Mouse (Mus musculus) midbrain, embryonic 15.5 days (tissue): ENCODE measurements at regions not wholly inside any gene's neighbourhood (a gene's known extent, or its start where the extent isn't known, plus 50 kb on each side); places are given as distances from the start of the nearest gene placed in this dataset.
"Not testable (repeated sequence)": the region's sequence is repeated elsewhere in the genome, so short reads cannot be mapped to it uniquely, and the experiment has no call there.

Source experiments
- ATAC-seq: fragments of 200-750 bp; cut with Nextera tagmentation; replicated peaks from 2 replicates; pipeline ENCODE4 v1.8.0; 2017; ENCODE audit warnings: moderate TSS enrichment
- H3K27ac ChIP-seq: fragments of 300-500 bp; sonication (generic); 2 replicates; pipeline ENCODE4 v1.5.1; 2015; ENCODE audit warnings: mild to moderate bottlenecking, inconsistent platforms
- H3K27me3 ChIP-seq: fragments of 300-500 bp; sonication (generic); replicated peaks from 2 replicates; pipeline ENCODE4 v1.6.1; 2015; ENCODE audit warnings: inconsistent platforms
- H3K36me3 ChIP-seq: fragments of 300-500 bp; sonication (generic); replicated peaks from 2 replicates; pipeline ENCODE4 v1.6.1; 2015; ENCODE audit warnings: inconsistent platforms
- H3K4me1 ChIP-seq: fragments of 300-500 bp; sonication (generic); 2 replicates; pipeline ENCODE4 v1.6.1; 2015; ENCODE audit warnings: inconsistent platforms
- H3K4me2 ChIP-seq: fragments of 300-500 bp; sonication (generic); 2 replicates; pipeline ENCODE4 v1.6.1; 2015; ENCODE audit warnings: inconsistent platforms, mild to moderate bottlenecking, moderate library complexity
- H3K4me3 ChIP-seq: fragments of 300-500 bp; sonication (generic); 2 replicates; pipeline ENCODE4 v1.5.1; 2015; ENCODE audit warnings: mild to moderate bottlenecking, inconsistent platforms
- H3K9ac ChIP-seq: fragments of 300-500 bp; sonication (generic); 2 replicates; pipeline ENCODE4 v1.6.1; 2015; ENCODE audit warnings: mild to moderate bottlenecking, inconsistent platforms
- H3K9me3 ChIP-seq: fragments of 300-500 bp; sonication (generic); 2 replicates; pipeline ENCODE4 v1.6.1; 2016; ENCODE audit warnings: inconsistent platforms
- WGBS: fragments of 180-500 bp; shearing (Covaris S2); methylation state at CpG from one replicate; pipeline ENCODE4 v1.1.7; 2015; ENCODE audit warnings: mixed read lengths; 5-methylcytosine and 5-hydroxymethylcytosine counted together

DNA sequence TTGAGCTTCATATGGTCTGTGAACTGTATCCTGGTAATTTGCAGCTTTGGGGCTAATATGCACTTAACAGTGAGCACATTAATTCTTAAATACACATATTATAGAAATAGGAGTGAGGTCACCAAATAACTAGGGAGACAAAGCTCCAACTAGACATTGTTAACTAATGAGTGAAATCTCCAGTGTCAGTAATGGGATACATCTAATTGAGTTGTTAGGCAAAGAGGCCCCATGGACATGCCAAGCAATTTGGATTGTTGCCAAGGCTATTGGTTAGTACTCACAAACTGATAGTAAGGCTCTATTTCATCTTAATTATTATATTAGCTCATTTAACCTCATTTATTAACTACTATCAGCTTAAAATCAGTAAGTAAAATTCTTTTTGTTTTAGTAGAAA, 698.5 kb downstream of the Triml1 start:
- Histone ChIP-seq H3K9ac (no peak overlapping the region), H3K36me3 (no peaks in the 10 kb centered on the region), H3K4me2 (no peak overlapping the region), H3K27ac (no peak overlapping the region), H3K4me3 (no peak overlapping the region), H3K4me1 (no peaks in the 10 kb centered on the region), H3K27me3 (no peaks in the 10 kb centered on the region), H3K9me3 (no peaks in the 10 kb centered on the region)
- no peak for ATAC-seq

DNA sequence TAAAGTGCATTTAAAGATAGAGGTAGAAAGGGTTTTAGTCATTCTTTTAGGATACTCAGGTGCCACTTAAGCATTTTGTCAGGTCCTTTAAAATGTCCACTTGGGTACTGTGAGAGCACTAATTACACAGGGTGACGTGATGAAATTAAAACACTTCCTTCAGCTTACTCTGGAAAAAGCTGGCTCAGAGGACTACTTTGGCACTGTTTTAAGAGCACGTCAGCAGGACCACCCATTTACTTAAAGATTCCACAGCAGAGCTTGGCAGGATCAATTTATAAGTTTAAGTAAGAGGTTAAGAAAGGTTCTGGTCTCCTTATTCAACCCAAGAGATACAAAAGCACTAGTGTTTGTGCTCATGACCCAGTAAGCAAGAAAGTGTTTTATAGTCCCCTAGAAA, 738.7 kb downstream of the Triml1 start:
- Histone ChIP-seq H3K36me3 (no peaks in the 10 kb centered on the region), H3K9ac (no peak overlapping the region), H3K4me3 (no peak overlapping the region), H3K27me3 (no peaks in the 10 kb centered on the region), H3K4me2 (no peak overlapping the region), H3K4me1 (no peaks in the 10 kb centered on the region), H3K9me3 (no peaks in the 10 kb centered on the region), H3K27ac (no peak overlapping the region)
- WGBS, result 70% methylated on average over 2 of the region's 2 CpGs
- no peak for ATAC-seq

DNA sequence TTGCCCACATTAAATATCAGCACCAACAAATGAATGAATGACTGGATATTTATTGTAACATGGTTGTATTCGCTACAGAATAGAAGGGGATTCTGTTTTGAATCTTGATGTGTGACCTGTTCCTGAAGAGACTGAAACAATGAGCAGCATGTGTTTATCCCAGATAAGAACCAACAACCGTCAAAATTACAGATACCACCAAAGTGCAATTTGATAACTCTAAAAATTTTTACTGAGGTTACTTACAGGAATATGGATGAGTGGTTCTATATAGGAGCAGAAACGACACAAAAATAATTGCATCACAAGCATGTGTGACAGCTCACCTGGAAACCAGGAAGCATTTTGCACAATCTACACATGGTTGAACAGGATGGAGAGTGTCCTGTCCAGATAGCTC, 744.4 kb downstream of the Triml1 start:
- no peak for ATAC-seq

DNA sequence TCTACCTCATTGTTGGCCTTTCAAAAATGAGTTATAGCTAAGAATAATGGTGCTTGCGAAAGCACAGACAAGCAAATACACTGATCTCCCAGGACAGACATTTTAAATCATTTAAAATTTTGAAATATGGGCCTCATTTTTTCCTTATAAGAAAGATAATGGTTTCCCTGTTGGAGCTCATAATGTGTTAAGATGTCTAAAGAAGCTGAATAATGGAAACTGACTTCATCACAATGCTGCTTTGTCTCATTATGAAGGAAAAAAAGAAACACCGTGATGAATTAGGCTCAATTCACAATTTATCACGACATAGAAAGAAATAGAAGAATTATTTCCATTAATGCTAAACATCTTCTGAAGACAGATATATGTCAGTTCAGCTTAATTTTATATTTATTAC, 752.5 kb downstream of the Triml1 start:
- Histone ChIP-seq H3K9ac (no peak overlapping the region), H3K9me3 (no peaks in the 10 kb centered on the region), H3K4me2 (no peak overlapping the region), H3K4me1 (no peaks in the 10 kb centered on the region), H3K27ac (no peak overlapping the region), H3K36me3 (no peaks in the 10 kb centered on the region), H3K4me3 (no peak overlapping the region), H3K27me3 (no peaks in the 10 kb centered on the region)
- WGBS, result 57% methylated on average over 3 of the region's 3 CpGs
- ATAC-seq, result no peak

More for the DNA sequence above, 744.4 kb downstream of the Triml1 start:
- Histone ChIP-seq H3K9ac (no peak overlapping the region), H3K4me2 (no peak overlapping the region), H3K9me3 (no peaks in the 10 kb centered on the region), H3K27ac (no peak overlapping the region), H3K4me1 (no peaks in the 10 kb centered on the region), H3K36me3 (no peaks in the 10 kb centered on the region), H3K27me3 (no peaks in the 10 kb centered on the region), H3K4me3 (no peak overlapping the region)
- 79% methylated on average over 3 of the region's 3 CpGs for WGBS

DNA sequence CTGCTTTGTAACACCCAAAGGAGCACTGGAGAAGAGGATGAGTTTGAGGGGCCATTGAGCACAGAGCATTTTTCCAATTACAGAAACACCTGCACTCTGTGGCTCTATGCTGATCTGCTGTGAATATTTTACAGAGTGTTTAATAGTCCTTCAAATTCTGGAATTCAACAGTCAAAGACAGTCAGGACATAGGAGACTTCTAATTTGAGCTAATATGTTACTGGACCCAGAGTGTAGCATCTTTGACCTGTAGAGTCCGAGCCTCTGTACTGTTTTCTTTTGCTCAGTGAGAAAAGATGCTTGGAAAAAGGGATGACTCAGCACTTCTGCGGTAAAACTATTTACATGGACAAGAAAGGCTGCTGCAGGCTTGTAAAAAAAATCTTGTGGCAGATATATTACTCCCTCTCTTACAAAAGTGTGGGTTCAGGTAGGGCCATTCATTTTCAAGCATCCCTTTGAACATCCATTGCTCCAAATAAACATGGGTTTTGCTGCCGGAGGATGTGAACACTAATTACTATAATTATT, 793.1 kb downstream of the Triml1 start:
- Histone ChIP-seq H3K4me3 (no peak overlapping the region), H3K27ac (no peak overlapping the region), H3K9me3 (no peaks in the 10 kb centered on the region), H3K36me3 (no peaks in the 10 kb centered on the region), H3K4me2 (no peak overlapping the region), H3K27me3 (no peaks in the 10 kb centered on the region), H3K4me1 (no peaks in the 10 kb centered on the region), H3K9ac (no peak overlapping the region)
- 77% methylated on average over 3 of the region's 3 CpGs for WGBS
- ATAC-seq, result no peak

DNA sequence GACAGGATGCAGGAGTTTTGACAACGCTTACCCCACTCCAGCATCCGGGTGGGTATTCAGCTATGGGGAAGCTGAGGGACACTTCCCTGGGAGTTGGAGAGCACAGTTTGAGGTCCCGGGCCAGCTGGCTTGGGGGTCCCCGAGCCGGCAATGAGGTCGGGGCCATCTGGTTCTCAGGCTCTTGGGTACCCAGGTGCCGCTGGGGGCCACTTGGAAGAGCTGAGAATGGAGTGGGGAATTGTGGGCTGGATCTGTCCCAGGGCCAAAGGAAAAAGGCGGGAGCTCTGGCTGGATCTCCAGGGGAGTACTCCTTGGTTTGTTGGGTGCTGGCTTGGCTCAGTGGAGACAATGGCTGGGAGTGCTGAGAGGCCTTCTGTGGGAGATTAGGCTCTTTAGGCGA, 806.6 kb downstream of the Triml1 start:
- H3K27me3 ChIP-seq, result no peaks in the 10 kb centered on the region
- no peak overlapping the region for H3K4me3 ChIP-seq
- H3K36me3 ChIP-seq, result no peaks in the 10 kb centered on the region
- no peaks in the 10 kb centered on the region for H3K9me3 ChIP-seq
- H3K9ac ChIP-seq, result no peak overlapping the region
- ATAC-seq, result no peak
- 88% methylated on average over 9 of the region's 9 CpGs for WGBS
- H3K4me1 ChIP-seq, result no peaks in the 10 kb centered on the region
- H3K27ac ChIP-seq, result no peak overlapping the region
- H3K4me2 ChIP-seq, result no peak overlapping the region

DNA sequence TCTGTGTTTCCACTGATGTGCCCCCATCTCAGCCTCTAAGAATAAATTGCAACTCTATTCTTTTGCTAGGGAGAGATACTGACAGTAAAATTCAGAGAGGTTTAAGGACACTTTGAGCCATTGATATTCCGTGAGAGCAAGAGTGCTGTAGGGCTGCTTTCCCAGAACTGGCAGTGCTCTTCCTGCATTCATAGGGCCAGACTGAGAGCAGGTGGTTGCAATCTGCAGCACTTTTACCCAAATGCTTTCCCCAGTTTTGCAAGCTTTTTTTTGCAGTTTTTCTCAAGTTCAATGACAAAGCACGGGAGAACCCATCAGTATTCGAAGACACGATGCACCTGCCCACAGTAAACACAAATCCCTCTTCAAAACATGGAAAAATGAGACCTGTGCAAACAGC, 816.6 kb downstream of the Triml1 start:
- Histone ChIP-seq H3K9ac (no peak overlapping the region), H3K4me2 (no peak overlapping the region), H3K36me3 (no peaks in the 10 kb centered on the region), H3K27ac (no peak overlapping the region), H3K9me3 (no peaks in the 10 kb centered on the region), H3K27me3 (no peaks in the 10 kb centered on the region), H3K4me3 (no peak overlapping the region), H3K4me1 (no peaks in the 10 kb centered on the region)
- no peak for ATAC-seq
- WGBS, result 71% methylated on average over 4 of the region's 4 CpGs

DNA sequence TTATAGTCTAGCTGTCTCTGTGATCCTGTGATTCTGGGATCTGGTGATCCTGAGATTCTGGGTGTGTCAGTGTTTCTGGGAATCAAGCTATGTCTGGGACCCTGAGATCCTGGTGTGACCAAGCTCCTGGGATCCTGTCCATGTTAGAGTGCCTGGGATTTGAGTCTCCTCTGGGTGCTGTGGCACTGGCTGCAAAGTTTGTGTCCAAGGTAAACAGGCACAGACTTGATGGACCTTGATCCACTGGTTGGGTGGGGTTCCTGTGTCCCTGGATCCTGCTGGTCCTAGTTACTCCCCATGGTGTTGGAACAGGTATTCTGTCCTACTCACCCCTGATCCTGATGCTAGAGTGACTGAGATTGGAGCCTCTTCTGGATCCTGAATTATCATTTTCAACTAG, 818.4 kb downstream of the Triml1 start:
- Histone ChIP-seq H3K4me3 (no peak overlapping the region), H3K36me3 (no peaks in the 10 kb centered on the region), H3K27me3 (no peaks in the 10 kb centered on the region), H3K4me2 (no peak overlapping the region), H3K4me1 (no peaks in the 10 kb centered on the region), H3K9ac (no peak overlapping the region), H3K27ac (no peak overlapping the region), H3K9me3 (no peaks in the 10 kb centered on the region)
- no peak for ATAC-seq

DNA sequence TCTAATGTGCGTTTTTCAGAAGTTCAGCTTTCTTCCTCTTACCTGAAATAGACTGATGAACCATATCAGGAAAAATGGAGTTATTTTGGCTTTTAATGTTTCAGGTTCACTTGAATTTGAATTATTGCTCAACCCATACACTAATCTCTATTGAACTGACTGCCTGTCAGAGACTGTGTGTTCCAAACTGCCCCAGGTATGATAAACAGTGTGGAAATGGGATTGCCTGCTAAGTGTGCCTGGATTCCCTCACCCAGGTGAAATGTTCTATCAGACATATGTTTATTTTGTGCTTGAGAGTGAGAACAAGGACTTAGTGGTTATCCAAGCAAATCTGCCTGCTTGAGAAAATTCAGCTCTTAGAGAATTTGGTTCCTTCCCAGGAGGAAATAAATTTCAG, 830.2 kb downstream of the Triml1 start:
- no peaks in the 10 kb centered on the region for H3K9me3 ChIP-seq
- H3K36me3 ChIP-seq, result no peaks in the 10 kb centered on the region
- H3K27me3 ChIP-seq, result no peaks in the 10 kb centered on the region
- H3K4me1 ChIP-seq, result no peaks in the 10 kb centered on the region
- no peak overlapping the region for H3K4me3 ChIP-seq
- no peak overlapping the region for H3K4me2 ChIP-seq
- 89% methylated on average over 1 of the region's 1 CpGs for WGBS
- ATAC-seq, result no peak
- H3K27ac ChIP-seq, result no peak overlapping the region
- H3K9ac ChIP-seq, result no peak overlapping the region

DNA sequence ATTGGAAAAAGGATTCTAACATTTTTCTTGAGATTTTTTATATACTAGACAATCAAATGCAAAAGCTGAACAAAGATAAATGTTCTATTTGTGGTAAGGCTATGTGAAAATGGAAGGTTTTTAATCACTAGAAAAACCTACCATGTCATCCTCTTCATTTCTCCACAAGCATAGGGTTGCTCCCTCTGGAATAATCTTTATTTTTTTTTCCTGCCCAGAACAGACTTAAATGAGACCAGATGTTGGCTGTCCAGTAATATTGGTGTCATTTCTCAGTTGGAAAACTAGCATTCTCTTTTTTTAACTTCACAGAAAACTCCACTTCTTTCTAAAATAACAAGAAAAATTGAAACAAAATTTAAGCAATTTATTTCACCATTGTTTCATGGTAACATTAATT, 849.9 kb downstream of the Triml1 start:
- no peak for ATAC-seq
- Histone ChIP-seq H3K27me3 (no peaks in the 10 kb centered on the region), H3K4me1 (no peaks in the 10 kb centered on the region), H3K4me3 (no peak overlapping the region), H3K9ac (no peak overlapping the region), H3K9me3 (no peaks in the 10 kb centered on the region), H3K27ac (no peak overlapping the region), H3K36me3 (no peaks in the 10 kb centered on the region), H3K4me2 (no peak overlapping the region)

DNA sequence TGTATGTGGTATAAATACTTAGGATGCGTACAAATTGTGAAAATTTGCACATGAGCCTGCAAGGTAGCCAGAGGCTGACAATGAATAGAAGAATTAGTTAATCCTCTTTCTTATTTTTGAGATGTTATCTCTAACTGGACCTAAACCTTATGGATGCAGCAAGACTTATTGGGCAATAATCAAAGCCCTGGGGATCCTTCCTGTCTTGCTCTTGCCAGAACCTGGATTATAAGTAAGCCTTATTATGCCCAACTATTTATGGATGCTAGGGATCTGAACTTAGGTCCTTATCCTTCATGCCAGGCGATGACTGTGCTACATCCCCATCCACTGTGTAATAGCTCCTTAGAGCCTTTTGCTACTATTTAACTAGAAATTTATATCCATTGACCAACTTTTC, 859.3 kb downstream of the Triml1 start:
- no peak overlapping the region for H3K27ac ChIP-seq
- H3K9ac ChIP-seq, result no peak overlapping the region
- no peaks in the 10 kb centered on the region for H3K36me3 ChIP-seq
- no peak overlapping the region for H3K4me2 ChIP-seq
- 94% methylated on average over 2 of the region's 2 CpGs for whole genome bisulfite sequencing
- H3K9me3 ChIP-seq, result no peaks in the 10 kb centered on the region
- ATAC-seq, result no peak
- no peaks in the 10 kb centered on the region for H3K4me1 ChIP-seq
- H3K4me3 ChIP-seq, result no peak overlapping the region
- H3K27me3 ChIP-seq, result no peaks in the 10 kb centered on the region

DNA sequence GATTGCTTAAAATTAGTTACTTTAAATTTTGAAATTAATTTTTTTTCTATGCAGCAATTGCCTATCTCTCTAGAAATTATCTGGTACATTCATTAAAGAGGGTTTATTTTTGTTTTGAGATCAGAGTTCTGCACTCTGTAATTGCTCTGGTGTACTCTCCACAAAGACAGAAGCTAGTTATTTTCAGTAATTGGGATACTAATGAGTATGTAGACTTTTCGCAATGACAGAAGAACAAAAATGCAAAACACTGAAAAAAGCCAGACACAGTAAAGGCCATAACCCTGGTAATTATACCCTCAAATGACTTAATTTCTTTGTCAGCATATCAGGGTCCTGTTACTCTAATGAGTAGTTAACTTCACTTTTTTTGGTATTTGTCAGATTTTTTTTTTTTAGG, 836.5 kb upstream of the Frg1 start:
- no peak for ATAC-seq
- 75% methylated on average over 1 of the region's 1 CpGs for WGBS
- H3K4me3 ChIP-seq, result no peak overlapping the region

DNA sequence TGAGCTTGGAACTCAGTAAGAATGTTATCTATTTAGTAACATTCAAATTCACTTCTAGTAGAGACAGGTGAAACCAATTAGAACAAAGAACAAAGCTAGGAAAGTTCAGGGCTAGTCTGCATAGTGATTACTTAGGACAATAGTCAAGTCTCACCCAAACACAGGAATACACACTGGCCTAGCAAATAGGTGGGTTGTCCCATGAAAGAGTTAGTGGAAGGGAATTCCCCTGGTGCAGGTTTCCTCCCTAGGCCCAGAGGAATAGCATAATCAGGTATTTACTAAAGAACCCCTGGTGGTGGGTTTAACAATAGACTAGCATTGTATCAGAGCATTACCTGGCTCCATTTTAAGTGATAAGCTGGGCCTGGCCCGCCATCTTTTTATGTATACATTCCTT, 825.4 kb upstream of the Frg1 start:
- not testable (repeated sequence) for ATAC-seq, H3K27me3 ChIP-seq, H3K4me2 ChIP-seq, H3K4me3 ChIP-seq, H3K9me3 ChIP-seq, H3K27ac ChIP-seq, H3K36me3 ChIP-seq, H3K9ac ChIP-seq, H3K4me1 ChIP-seq
- WGBS, result 73% methylated on average over 1 of the region's 1 CpGs

More for the DNA sequence above, 836.5 kb upstream of the Frg1 start:
- Histone ChIP-seq H3K36me3 (no peaks in the 10 kb centered on the region), H3K27me3 (no peaks in the 10 kb centered on the region), H3K27ac (no peak overlapping the region), H3K4me1 (no peaks in the 10 kb centered on the region), H3K4me2 (no peak overlapping the region), H3K9ac (no peak overlapping the region), H3K9me3 (no peaks in the 10 kb centered on the region)
